Mouse (Mus musculus): ENCODE measurements around the gene Prr12. TPM values are rescaled to one million over a fixed set of nuclear protein-coding genes. Genes with fewer than 3 reads are reported as not detected.
"Not testable (repeated sequence)": the region's sequence is repeated elsewhere in the genome, so short reads cannot be mapped to it uniquely, and the experiment has no call there.

The Prr12 gene
- 10 to 100 TPM; 22.4 to 23.0 TPM for total RNA-seq (2021)
- polyA plus RNA-seq (2012; rRNA removed): 4.9 and 7.1 TPM in 2 replicates
- long read RNA-seq, partial matches to known transcripts: 1 of 5 reads
- long read RNA-seq, other reads (novel, unspliced or antisense): 2 of 5 reads

GRCm38 (mm10) chr7:45052862-45053116 is at the start of gene Prr12:
Gene Prr12 (minus strand): TSS chr7:45052881.
- Histone ChIP-seq H3K9ac (ENCODE audit: low read depth, low read length) (peak within 1 kb of the TSS; percentile 96), H3K4me1 (ENCODE audit: control insufficient read depth, insufficient read depth, low read length) (peaks cover 5% of the 10 kb centered on the region), H3K27me3 (ENCODE audit: control insufficient read depth, insufficient read depth, low read length) (no peaks in the 10 kb centered on the region), H3K79me2 (replicated peaks; ENCODE audit: control insufficient read depth, insufficient read depth, low read length) (peaks cover 4% of the 10 kb centered on the region), H3K27ac (peak within 1 kb of the TSS; percentile 95), H3K36me3 (ENCODE audit: control insufficient read depth, insufficient read depth, low read length) (no peaks in the 10 kb centered on the region), H3K4me3 (peak within 1 kb of the TSS; percentile 89)
- no peak for DNase-seq
- intact Hi-C loops (cut with DNase I): loop anchor here (1.0 to 5.0 kb wide), 2 partner anchors 35 to 65 kb away; partner anchors contain the start of genes Prmt1 and Rras
- 0% methylated on average over 8 of the region's 18 CpGs for WGBS
- TF ChIP-seq EP300 (IDR thresholded peaks at IDR 0.05; ENCODE audit: insufficient read depth, low read depth, low read length): no peak
- TF ChIP-seq CTCF (IDR thresholded peaks at IDR 0.05): no peak
- TF ChIP-seq POLR2A (IDR thresholded peaks at IDR 0.05; ENCODE audit: insufficient read depth, low read depth, low read length): no peak

- no peak for DNase-seq
- TF ChIP-seq POLR2A (IDR thresholded peaks at IDR 0.05; ENCODE audit: insufficient read depth, low read depth, low read length): no peak
- TF ChIP-seq EP300 (IDR thresholded peaks at IDR 0.05; ENCODE audit: insufficient read depth, low read depth, low read length): 0 out of 2 replicates have a peak, but pooled peaks have one; percentile 6
- Histone ChIP-seq H3K27me3 (ENCODE audit: control insufficient read depth, insufficient read depth, low read length) (no peaks in the 10 kb centered on the region), H3K9ac (ENCODE audit: low read depth, low read length) (peak overlapping the region; percentile 25; the same call in 1 of the 2 replicates), H3K4me3 (peak overlapping the region; percentile 54), H3K79me2 (replicated peaks; ENCODE audit: control insufficient read depth, insufficient read depth, low read length) (peaks cover 2% of the 10 kb centered on the region), H3K27ac (peak overlapping the region; percentile 95), H3K4me1 (ENCODE audit: control insufficient read depth, insufficient read depth, low read length) (peaks cover 16% of the 10 kb centered on the region), H3K36me3 (ENCODE audit: control insufficient read depth, insufficient read depth, low read length) (0 out of 2 replicates have a peak, but pooled peaks cover 4% of the 10 kb centered on the region)
- intact Hi-C loops (cut with DNase I): loop anchor here (2.0 kb wide), 2 partner anchors 18 to 20 kb away; no protein-coding TSS in a partner anchor
- 69% methylated on average over 11 of the region's 11 CpGs for WGBS
Measured at GRCm38 (mm10) chr7:45102441-45102840, 49.8 kb upstream of the Prr12 start.

- WGBS: 93% methylated on average over 6 of the region's 6 CpGs
- Histone ChIP-seq H3K9ac (ENCODE audit: low read depth, low read length) (no peak overlapping the region), H3K36me3 (ENCODE audit: control insufficient read depth, insufficient read depth, low read length) (0 out of 2 replicates have a peak, but pooled peaks cover 4% of the 10 kb centered on the region), H3K27ac (no peak overlapping the region; the same call in 1 of the 2 replicates), H3K79me2 (replicated peaks; ENCODE audit: control insufficient read depth, insufficient read depth, low read length) (peaks cover 2% of the 10 kb centered on the region), H3K4me3 (no peak overlapping the region), H3K4me1 (ENCODE audit: control insufficient read depth, insufficient read depth, low read length) (peaks cover 16% of the 10 kb centered on the region), H3K27me3 (ENCODE audit: control insufficient read depth, insufficient read depth, low read length) (no peaks in the 10 kb centered on the region)
- intact Hi-C loops (cut with DNase I): no loop called here
- TF ChIP-seq EP300 (IDR thresholded peaks at IDR 0.05; ENCODE audit: insufficient read depth, low read depth, low read length): no peak
- no peak for TF ChIP-seq CTCF (IDR thresholded peaks at IDR 0.05)
- TF ChIP-seq POLR2A (IDR thresholded peaks at IDR 0.05; ENCODE audit: insufficient read depth, low read depth, low read length): no peak
- DNase-seq: no peak
Measured at GRCm38 (mm10) chr7:45100046-45100445, 47.4 kb upstream of the Prr12 start.

GRCm38 (mm10) chr7:45098541-45099240 is 46.0 kb upstream of the Prr12 start:
- Histone ChIP-seq H3K36me3 (ENCODE audit: control insufficient read depth, insufficient read depth, low read length) (0 out of 2 replicates have a peak, but pooled peaks cover 4% of the 10 kb centered on the region), H3K27me3 (ENCODE audit: control insufficient read depth, insufficient read depth, low read length) (no peaks in the 10 kb centered on the region), H3K27ac (no peak overlapping the region), H3K4me1 (ENCODE audit: control insufficient read depth, insufficient read depth, low read length) (peaks cover 10% of the 10 kb centered on the region), H3K79me2 (replicated peaks; ENCODE audit: control insufficient read depth, insufficient read depth, low read length) (peaks cover 2% of the 10 kb centered on the region), H3K9ac (ENCODE audit: low read depth, low read length) (no peak overlapping the region), H3K4me3 (no peak overlapping the region)
- intact Hi-C loops (cut with DNase I): no loop called here
- DNase-seq: no peak
- TF ChIP-seq CTCF (IDR thresholded peaks at IDR 0.05): peak; percentile 57
- no peak for TF ChIP-seq POLR2A (IDR thresholded peaks at IDR 0.05; ENCODE audit: insufficient read depth, low read depth, low read length)
- TF ChIP-seq EP300 (IDR thresholded peaks at IDR 0.05; ENCODE audit: insufficient read depth, low read depth, low read length): no peak
- 88% methylated on average over 8 of the region's 8 CpGs for WGBS

GRCm38 (mm10) chr7:45097479-45097878 is 44.8 kb upstream of the Prr12 start:
- peak overlapping the region; percentile 52 for H3K27ac ChIP-seq
- no peak overlapping the region for H3K4me3 ChIP-seq

GRCm38 (mm10) chr7:45095965-45096364 is 43.3 kb upstream of the Prr12 start:
- DNase-seq; H3K9ac ChIP-seq (ENCODE audit: low read depth, low read length); H3K27ac ChIP-seq; H3K36me3 ChIP-seq (ENCODE audit: control insufficient read depth, insufficient read depth, low read length); H3K4me3 ChIP-seq; intact Hi-C loops (cut with DNase I); H3K27me3 ChIP-seq (ENCODE audit: control insufficient read depth, insufficient read depth, low read length); H3K4me1 ChIP-seq (ENCODE audit: control insufficient read depth, insufficient read depth, low read length); H3K79me2 ChIP-seq (replicated peaks; ENCODE audit: control insufficient read depth, insufficient read depth, low read length): not testable (repeated sequence)
- 97% methylated on average over 14 of the region's 14 CpGs for WGBS

More at GRCm38 (mm10) chr7:45097479-45097878, 44.8 kb upstream of the Prr12 start:
- Histone ChIP-seq H3K27me3 (ENCODE audit: control insufficient read depth, insufficient read depth, low read length) (no peaks in the 10 kb centered on the region), H3K9ac (ENCODE audit: low read depth, low read length) (no peak overlapping the region), H3K4me1 (ENCODE audit: control insufficient read depth, insufficient read depth, low read length) (peaks cover 6% of the 10 kb centered on the region), H3K36me3 (ENCODE audit: control insufficient read depth, insufficient read depth, low read length) (0 out of 2 replicates have a peak, but pooled peaks cover 3% of the 10 kb centered on the region), H3K79me2 (replicated peaks; ENCODE audit: control insufficient read depth, insufficient read depth, low read length) (no peaks in the 10 kb centered on the region; the same call in 1 of the 2 replicates)
- no peak for TF ChIP-seq POLR2A (IDR thresholded peaks at IDR 0.05; ENCODE audit: insufficient read depth, low read depth, low read length)
- TF ChIP-seq EP300 (IDR thresholded peaks at IDR 0.05; ENCODE audit: insufficient read depth, low read depth, low read length): no peak
- TF ChIP-seq CTCF (IDR thresholded peaks at IDR 0.05): no peak
- intact Hi-C loops (cut with DNase I): no loop called here
- peak in 1 of 2 experiments; percentile 63 for DNase-seq
- WGBS: 30% methylated on average over 6 of the region's 6 CpGs

Measured in heart, adult 2 months (tissue).